Mouse (Mus musculus): ENCODE data around the gene Dnmbp. TPM values are rescaled to one million over a fixed set of nuclear protein-coding genes. Genes with fewer than 3 reads are reported as not detected.

Dnmbp gene
- polyA plus RNA-seq (2014; fragmentation: Nextera tagmentation; extraction: Ambion mirVana): 8.4 and 9.9 TPM in 2 replicates

- Histone ChIP-seq H3K9me3 (ENCODE audit: control insufficient read depth, low read length) (no peaks in the 10 kb centered on the region), H3K4me2 (ENCODE audit: low read depth, low read length) (peak within 1 kb of the TSS; percentile 65), H3K27me3 (ENCODE audit: control insufficient read depth, insufficient read depth, low read length) (no peaks in the 10 kb centered on the region), H3K4me1 (ENCODE audit: control insufficient read depth, insufficient read depth, low read length) (0 out of 2 replicates have a peak, but pooled peaks cover 8% of the 10 kb centered on the region), H3K9ac (replicated peaks; ENCODE audit: low read depth, low read length) (peak within 1 kb of the TSS; percentile 81), H3K36me3 (ENCODE audit: control insufficient read depth, insufficient read depth, low read length) (no peaks in the 10 kb centered on the region), H3K4me3 (ENCODE audit: low read depth, low read length) (peak within 1 kb of the TSS; percentile 71), H3K27ac (ENCODE audit: low read depth, low read length) (no peak within 1 kb of the TSS)
- ATAC-seq (ENCODE audit: low read depth): peak; percentile 88
- WGBS: 9% methylated on average over 51 of the region's 94 CpGs
Observed at GRCm38 (mm10) chr19:43939769-43940689, at the start of gene Dnmbp. TSS of gene Dnmbp (minus strand) at chr19:43940191.

- H3K9ac ChIP-seq (replicated peaks; ENCODE audit: low read depth, low read length): no peak within 1 kb of the TSS
- no peaks in the 10 kb centered on the region for H3K36me3 ChIP-seq (ENCODE audit: control insufficient read depth, insufficient read depth, low read length)
- H3K27me3 ChIP-seq (ENCODE audit: control insufficient read depth, insufficient read depth, low read length): no peaks in the 10 kb centered on the region
- no peak within 1 kb of the TSS for H3K4me3 ChIP-seq (ENCODE audit: low read depth, low read length)
- no peaks in the 10 kb centered on the region for H3K9me3 ChIP-seq (ENCODE audit: control insufficient read depth, low read length)
- ATAC-seq (ENCODE audit: low read depth): no peak
- peak within 1 kb of the TSS; percentile 28 for H3K4me2 ChIP-seq (ENCODE audit: low read depth, low read length)
- H3K27ac ChIP-seq (ENCODE audit: low read depth, low read length): no peak within 1 kb of the TSS
- WGBS: 5% methylated on average over 30 of the region's 30 CpGs
- 0 out of 2 replicates have a peak, but pooled peaks cover 4% of the 10 kb centered on the region for H3K4me1 ChIP-seq (ENCODE audit: control insufficient read depth, insufficient read depth, low read length)
Observed at GRCm38 (mm10) chr19:43986069-43986794, 46.2 kb upstream of the Dnmbp start, which contains the start of gene Cpn1. TSS of gene Cpn1 (minus strand) at chr19:43986556.

- no peak overlapping the region for H3K9ac ChIP-seq (replicated peaks; ENCODE audit: low read depth, low read length)
- H3K9me3 ChIP-seq (ENCODE audit: control insufficient read depth, low read length): no peaks in the 10 kb centered on the region
- no peak overlapping the region for H3K27ac ChIP-seq (ENCODE audit: low read depth, low read length)
- no peaks in the 10 kb centered on the region for H3K27me3 ChIP-seq (ENCODE audit: control insufficient read depth, insufficient read depth, low read length)
- no peak for ATAC-seq (ENCODE audit: low read depth)
- WGBS: 92% methylated on average over 5 of the region's 5 CpGs
- H3K36me3 ChIP-seq (ENCODE audit: control insufficient read depth, insufficient read depth, low read length): no peaks in the 10 kb centered on the region
- 0 out of 2 replicates have a peak, but pooled peaks cover 4% of the 10 kb centered on the region for H3K4me1 ChIP-seq (ENCODE audit: control insufficient read depth, insufficient read depth, low read length)
- H3K4me2 ChIP-seq (ENCODE audit: low read depth, low read length): no peak overlapping the region
- H3K4me3 ChIP-seq (ENCODE audit: low read depth, low read length): no peak overlapping the region
Observed at GRCm38 (mm10) chr19:43981992-43982391, 42.0 kb upstream of the Dnmbp start.

- Histone ChIP-seq H3K27ac (ENCODE audit: low read depth, low read length) (no peak overlapping the region), H3K27me3 (ENCODE audit: control insufficient read depth, insufficient read depth, low read length) (no peaks in the 10 kb centered on the region), H3K4me3 (ENCODE audit: low read depth, low read length) (no peak overlapping the region), H3K36me3 (ENCODE audit: control insufficient read depth, insufficient read depth, low read length) (no peaks in the 10 kb centered on the region), H3K9me3 (ENCODE audit: control insufficient read depth, low read length) (no peaks in the 10 kb centered on the region), H3K4me1 (ENCODE audit: control insufficient read depth, insufficient read depth, low read length) (no peaks in the 10 kb centered on the region), H3K4me2 (ENCODE audit: low read depth, low read length) (no peak overlapping the region), H3K9ac (replicated peaks; ENCODE audit: low read depth, low read length) (no peak overlapping the region)
- 94% methylated on average over 17 of the region's 17 CpGs for WGBS
- ATAC-seq (ENCODE audit: low read depth): no peak
Observed at GRCm38 (mm10) chr19:43980711-43981110, 40.7 kb upstream of the Dnmbp start.

- Histone ChIP-seq H3K27ac (ENCODE audit: low read depth, low read length) (no peak overlapping the region), H3K36me3 (ENCODE audit: control insufficient read depth, insufficient read depth, low read length) (no peaks in the 10 kb centered on the region), H3K27me3 (ENCODE audit: control insufficient read depth, insufficient read depth, low read length) (no peaks in the 10 kb centered on the region), H3K4me2 (ENCODE audit: low read depth, low read length) (no peak overlapping the region), H3K4me1 (ENCODE audit: control insufficient read depth, insufficient read depth, low read length) (no peaks in the 10 kb centered on the region), H3K4me3 (ENCODE audit: low read depth, low read length) (no peak overlapping the region), H3K9me3 (ENCODE audit: control insufficient read depth, low read length) (no peaks in the 10 kb centered on the region), H3K9ac (replicated peaks; ENCODE audit: low read depth, low read length) (no peak overlapping the region)
- ATAC-seq (ENCODE audit: low read depth): no peak
- 83% methylated on average over 3 of the region's 3 CpGs for WGBS
Observed at GRCm38 (mm10) chr19:43977799-43978198, 37.8 kb upstream of the Dnmbp start.

GRCm38 (mm10) chr19:43976661-43977060 is 36.7 kb upstream of the Dnmbp start:
- no peaks in the 10 kb centered on the region for H3K9me3 ChIP-seq (ENCODE audit: control insufficient read depth, low read length)
- no peaks in the 10 kb centered on the region for H3K27me3 ChIP-seq (ENCODE audit: control insufficient read depth, insufficient read depth, low read length)
- no peak overlapping the region for H3K4me3 ChIP-seq (ENCODE audit: low read depth, low read length)
- 66% methylated on average over 6 of the region's 6 CpGs for WGBS
- no peak overlapping the region for H3K4me2 ChIP-seq (ENCODE audit: low read depth, low read length)
- no peaks in the 10 kb centered on the region for H3K36me3 ChIP-seq (ENCODE audit: control insufficient read depth, insufficient read depth, low read length)
- H3K4me1 ChIP-seq (ENCODE audit: control insufficient read depth, insufficient read depth, low read length): no peaks in the 10 kb centered on the region
- no peak overlapping the region for H3K27ac ChIP-seq (ENCODE audit: low read depth, low read length)
- ATAC-seq (ENCODE audit: low read depth): no peak
- H3K9ac ChIP-seq (replicated peaks; ENCODE audit: low read depth, low read length): no peak overlapping the region

- no peak overlapping the region for H3K9ac ChIP-seq (replicated peaks; ENCODE audit: low read depth, low read length)
- H3K4me3 ChIP-seq (ENCODE audit: low read depth, low read length): no peak overlapping the region
- 94% methylated on average over 6 of the region's 6 CpGs for WGBS
- no peaks in the 10 kb centered on the region for H3K4me1 ChIP-seq (ENCODE audit: control insufficient read depth, insufficient read depth, low read length)
- H3K27me3 ChIP-seq (ENCODE audit: control insufficient read depth, insufficient read depth, low read length): no peaks in the 10 kb centered on the region
- ATAC-seq (ENCODE audit: low read depth): no peak
- H3K4me2 ChIP-seq (ENCODE audit: low read depth, low read length): no peak overlapping the region
- no peaks in the 10 kb centered on the region for H3K36me3 ChIP-seq (ENCODE audit: control insufficient read depth, insufficient read depth, low read length)
- H3K27ac ChIP-seq (ENCODE audit: low read depth, low read length): no peak overlapping the region
- H3K9me3 ChIP-seq (ENCODE audit: control insufficient read depth, low read length): no peaks in the 10 kb centered on the region
Observed at GRCm38 (mm10) chr19:43974221-43974620, 34.2 kb upstream of the Dnmbp start.

- no peaks in the 10 kb centered on the region for H3K4me1 ChIP-seq (ENCODE audit: control insufficient read depth, insufficient read depth, low read length)
- H3K4me3 ChIP-seq (ENCODE audit: low read depth, low read length): no peak overlapping the region
- no peak for ATAC-seq (ENCODE audit: low read depth)
- H3K9ac ChIP-seq (replicated peaks; ENCODE audit: low read depth, low read length): no peak overlapping the region
- 91% methylated on average over 9 of the region's 9 CpGs for WGBS
- H3K9me3 ChIP-seq (ENCODE audit: control insufficient read depth, low read length): no peaks in the 10 kb centered on the region
- no peak overlapping the region for H3K4me2 ChIP-seq (ENCODE audit: low read depth, low read length)
- no peaks in the 10 kb centered on the region for H3K27me3 ChIP-seq (ENCODE audit: control insufficient read depth, insufficient read depth, low read length)
- H3K27ac ChIP-seq (ENCODE audit: low read depth, low read length): no peak overlapping the region
- no peaks in the 10 kb centered on the region for H3K36me3 ChIP-seq (ENCODE audit: control insufficient read depth, insufficient read depth, low read length)
Observed at GRCm38 (mm10) chr19:43973711-43974110, 33.7 kb upstream of the Dnmbp start.

- Histone ChIP-seq H3K9me3 (ENCODE audit: control insufficient read depth, low read length) (no peaks in the 10 kb centered on the region), H3K27me3 (ENCODE audit: control insufficient read depth, insufficient read depth, low read length) (no peaks in the 10 kb centered on the region), H3K27ac (ENCODE audit: low read depth, low read length) (no peak overlapping the region), H3K4me2 (ENCODE audit: low read depth, low read length) (no peak overlapping the region), H3K36me3 (ENCODE audit: control insufficient read depth, insufficient read depth, low read length) (no peaks in the 10 kb centered on the region), H3K9ac (replicated peaks; ENCODE audit: low read depth, low read length) (no peak overlapping the region), H3K4me3 (ENCODE audit: low read depth, low read length) (no peak overlapping the region), H3K4me1 (ENCODE audit: control insufficient read depth, insufficient read depth, low read length) (no peaks in the 10 kb centered on the region)
- no peak for ATAC-seq (ENCODE audit: low read depth)
- WGBS: 94% methylated on average over 8 of the region's 8 CpGs
Observed at GRCm38 (mm10) chr19:43972129-43972528, 32.1 kb upstream of the Dnmbp start.

Data from neural tube, embryonic 14.5 days (tissue).